Mouse (Mus musculus): ENCODE measurements at regions not wholly inside any gene's neighbourhood (a gene's known extent, or its start where the extent isn't known, plus 50 kb on each side); places are given as distances from the start of the nearest gene placed in this dataset.

DNA sequence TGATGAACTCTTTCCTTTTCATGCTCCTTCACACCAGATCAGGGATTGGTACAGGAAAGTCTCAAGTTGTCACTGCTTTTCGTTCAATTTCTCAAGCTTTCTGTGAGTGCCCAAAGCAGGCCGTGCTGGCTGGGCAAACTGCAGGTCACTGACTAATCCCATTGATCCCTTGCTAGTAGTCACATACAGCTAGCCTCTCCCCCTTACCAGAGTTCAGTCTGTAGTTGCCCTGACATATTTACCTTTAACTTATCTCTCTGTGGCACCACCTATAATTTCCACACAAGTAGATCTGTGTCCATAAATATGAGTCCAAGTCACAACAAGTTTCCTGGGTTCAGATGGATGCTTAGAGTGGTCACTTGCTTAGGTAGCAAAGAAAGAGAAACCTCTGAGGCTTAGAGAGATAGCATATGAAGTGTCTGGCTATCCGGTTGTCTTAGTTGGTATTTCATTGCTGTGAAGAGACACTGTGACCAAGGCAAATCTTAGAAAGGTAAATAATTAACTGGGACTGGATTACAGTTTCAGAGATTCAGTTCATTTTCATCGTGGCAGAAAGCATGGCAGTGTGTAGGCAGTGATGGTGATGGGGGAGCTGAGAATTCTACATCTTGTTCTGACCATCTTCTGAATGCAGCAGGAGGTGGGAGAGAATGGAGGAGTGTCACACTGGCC lies 362.8 kb upstream of the Pcsk5 start:
- WGBS: 81% methylated on average over 4 of the region's 4 CpGs
- ATAC-seq (ENCODE audit: insufficient read depth, low read depth): no peak
- TF ChIP-seq EP300 (IDR thresholded peaks at IDR 0.05; ENCODE audit: low read depth): no peak
- TF ChIP-seq CTCF (IDR thresholded peaks at IDR 0.05; ENCODE audit: low read depth): no peak

GRCm38 (mm10) chr19:18189102-18189742 lies 351.8 kb upstream of the Pcsk5 start:
- Histone ChIP-seq H3K4me2 (ENCODE audit: low read depth, low read length) (no peak overlapping the region), H3K4me3 (ENCODE audit: low read depth, low read length) (no peak overlapping the region), H3K36me3 (replicated peaks; ENCODE audit: control insufficient read depth, insufficient read depth, low read length) (no peaks in the 10 kb centered on the region), H3K9me3 (replicated peaks; ENCODE audit: control insufficient read depth, low read length) (no peaks in the 10 kb centered on the region), H3K9ac (replicated peaks; ENCODE audit: low read depth, low read length) (no peak overlapping the region), H3K4me1 (ENCODE audit: control insufficient read depth, insufficient read depth) (no peaks in the 10 kb centered on the region), H3K27me3 (ENCODE audit: control insufficient read depth, insufficient read depth, low read length) (no peaks in the 10 kb centered on the region), H3K27ac (ENCODE audit: low read depth) (no peak overlapping the region)
- DNase-seq (ENCODE audit: low spot score) (no peak), ATAC-seq (ENCODE audit: insufficient read depth, low read depth) (no peak)
- no peak for TF ChIP-seq EP300 (IDR thresholded peaks at IDR 0.05; ENCODE audit: low read depth)
- no peak for TF ChIP-seq CTCF (IDR thresholded peaks at IDR 0.05; ENCODE audit: low read depth)
- 68% methylated on average over 4 of the region's 4 CpGs for WGBS

More for the DNA sequence above, 362.8 kb upstream of the Pcsk5 start:
- Histone ChIP-seq H3K4me2 (ENCODE audit: low read depth, low read length) (no peak overlapping the region), H3K4me1 (ENCODE audit: control insufficient read depth, insufficient read depth) (no peaks in the 10 kb centered on the region), H3K36me3 (replicated peaks; ENCODE audit: control insufficient read depth, insufficient read depth, low read length) (no peaks in the 10 kb centered on the region), H3K4me3 (ENCODE audit: low read depth, low read length) (no peak overlapping the region), H3K27ac (ENCODE audit: low read depth) (no peak overlapping the region), H3K9ac (replicated peaks; ENCODE audit: low read depth, low read length) (no peak overlapping the region), H3K27me3 (ENCODE audit: control insufficient read depth, insufficient read depth, low read length) (no peaks in the 10 kb centered on the region), H3K9me3 (replicated peaks; ENCODE audit: control insufficient read depth, low read length) (no peaks in the 10 kb centered on the region)
- no peak for DNase-seq (ENCODE audit: low spot score)

DNA sequence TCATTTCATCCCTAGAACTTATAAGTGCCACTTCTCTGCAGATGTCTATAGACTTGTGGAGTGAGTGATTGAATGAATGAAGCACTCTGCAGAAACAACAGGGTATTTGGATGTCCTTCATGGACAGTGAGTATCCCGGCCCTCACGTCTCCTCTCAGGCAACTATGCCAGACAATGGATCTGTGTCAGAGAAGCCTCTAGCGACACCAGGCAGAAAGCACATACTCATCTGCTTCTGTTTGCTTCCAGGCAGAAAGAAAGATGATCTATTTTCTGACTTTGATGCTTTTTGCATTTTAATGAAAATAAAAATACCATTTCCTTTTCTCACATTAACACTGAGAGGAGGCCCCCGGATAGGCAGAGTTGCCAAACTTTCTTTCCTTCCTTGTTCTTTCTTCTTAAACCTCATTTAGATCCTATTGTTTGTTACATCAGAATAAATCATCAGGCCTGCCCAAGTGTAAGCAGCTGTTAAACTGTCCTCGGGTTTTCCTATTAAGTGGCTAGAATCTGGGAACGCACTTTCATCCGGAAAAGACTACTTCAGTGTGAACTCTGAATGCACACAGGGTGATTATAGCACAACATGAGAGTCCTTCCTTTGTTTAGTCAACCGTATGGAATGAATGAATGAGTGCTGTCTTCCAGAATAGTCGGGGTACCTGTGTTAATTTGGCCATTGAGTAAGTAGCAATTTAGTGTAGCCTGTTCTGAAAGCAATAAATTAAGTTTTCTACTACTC lies 350.9 kb upstream of the Pcsk5 start:
- WGBS: 74% methylated on average over 9 of the region's 9 CpGs
- TF ChIP-seq CTCF (IDR thresholded peaks at IDR 0.05; ENCODE audit: low read depth) (no peak), EP300 (IDR thresholded peaks at IDR 0.05; ENCODE audit: low read depth) (no peak)
- H3K27ac ChIP-seq (ENCODE audit: low read depth): no peak overlapping the region

DNA sequence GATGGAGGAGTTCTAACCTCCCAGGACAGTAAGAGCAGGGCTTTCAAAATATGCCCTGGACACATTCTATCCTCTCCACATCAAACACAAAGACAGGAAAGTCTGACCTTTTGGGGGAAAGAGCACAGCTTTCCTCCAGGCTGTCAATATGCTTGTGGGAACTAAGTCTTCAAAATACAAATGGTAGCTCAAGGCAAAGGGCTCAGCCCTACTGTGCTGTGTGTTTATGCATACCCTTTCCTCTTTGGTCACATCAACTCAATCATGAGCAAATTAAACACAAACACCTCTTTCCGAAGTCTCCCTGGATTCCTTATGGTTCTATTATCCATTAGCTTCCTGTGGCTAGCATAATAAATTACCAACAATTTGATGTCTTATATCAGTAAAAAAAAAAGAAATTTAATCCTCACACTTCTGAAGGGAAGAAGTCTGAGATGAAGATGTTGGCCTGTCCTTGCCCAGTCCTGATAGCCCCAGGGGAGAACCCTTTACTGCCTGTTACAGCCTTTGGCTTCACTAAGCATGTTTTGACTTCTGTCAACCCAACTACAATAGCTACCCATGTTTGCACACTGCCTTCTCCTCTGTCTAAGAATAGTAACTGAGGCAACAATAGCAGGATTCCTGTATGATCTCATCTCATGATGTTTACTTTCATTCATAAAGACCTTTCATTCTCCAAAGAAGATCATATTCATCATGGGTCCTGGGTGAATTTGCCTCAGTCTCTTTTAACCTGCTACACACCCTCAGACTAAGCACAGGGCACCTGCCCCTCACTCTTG lies 348.5 kb upstream of the Pcsk5 start:
- WGBS: 91% methylated on average over 1 of the region's 1 CpGs
- H3K9ac ChIP-seq (replicated peaks; ENCODE audit: low read depth, low read length): no peak overlapping the region
- ATAC-seq (ENCODE audit: insufficient read depth, low read depth) (no peak), DNase-seq (ENCODE audit: low spot score) (no peak)
- TF ChIP-seq EP300 (IDR thresholded peaks at IDR 0.05; ENCODE audit: low read depth) (no peak), CTCF (IDR thresholded peaks at IDR 0.05; ENCODE audit: low read depth) (no peak)
- no peaks in the 10 kb centered on the region for H3K27me3 ChIP-seq (ENCODE audit: control insufficient read depth, insufficient read depth, low read length)
- H3K4me3 ChIP-seq (ENCODE audit: low read depth, low read length): no peak overlapping the region
- no peak overlapping the region for H3K4me2 ChIP-seq (ENCODE audit: low read depth, low read length)
- H3K9me3 ChIP-seq (replicated peaks; ENCODE audit: control insufficient read depth, low read length): no peaks in the 10 kb centered on the region
- H3K36me3 ChIP-seq (replicated peaks; ENCODE audit: control insufficient read depth, insufficient read depth, low read length): no peaks in the 10 kb centered on the region
- H3K27ac ChIP-seq (ENCODE audit: low read depth): no peak overlapping the region
- H3K4me1 ChIP-seq (ENCODE audit: control insufficient read depth, insufficient read depth): no peaks in the 10 kb centered on the region

More for the DNA sequence above, 350.9 kb upstream of the Pcsk5 start:
- DNase-seq (ENCODE audit: low spot score) (no peak), ATAC-seq (ENCODE audit: insufficient read depth, low read depth) (no peak)
- no peaks in the 10 kb centered on the region for H3K9me3 ChIP-seq (replicated peaks; ENCODE audit: control insufficient read depth, low read length)
- H3K9ac ChIP-seq (replicated peaks; ENCODE audit: low read depth, low read length): no peak overlapping the region
- H3K36me3 ChIP-seq (replicated peaks; ENCODE audit: control insufficient read depth, insufficient read depth, low read length): no peaks in the 10 kb centered on the region
- no peaks in the 10 kb centered on the region for H3K4me1 ChIP-seq (ENCODE audit: control insufficient read depth, insufficient read depth)
- no peak overlapping the region for H3K4me3 ChIP-seq (ENCODE audit: low read depth, low read length)
- H3K4me2 ChIP-seq (ENCODE audit: low read depth, low read length): no peak overlapping the region
- H3K27me3 ChIP-seq (ENCODE audit: control insufficient read depth, insufficient read depth, low read length): no peaks in the 10 kb centered on the region

DNA sequence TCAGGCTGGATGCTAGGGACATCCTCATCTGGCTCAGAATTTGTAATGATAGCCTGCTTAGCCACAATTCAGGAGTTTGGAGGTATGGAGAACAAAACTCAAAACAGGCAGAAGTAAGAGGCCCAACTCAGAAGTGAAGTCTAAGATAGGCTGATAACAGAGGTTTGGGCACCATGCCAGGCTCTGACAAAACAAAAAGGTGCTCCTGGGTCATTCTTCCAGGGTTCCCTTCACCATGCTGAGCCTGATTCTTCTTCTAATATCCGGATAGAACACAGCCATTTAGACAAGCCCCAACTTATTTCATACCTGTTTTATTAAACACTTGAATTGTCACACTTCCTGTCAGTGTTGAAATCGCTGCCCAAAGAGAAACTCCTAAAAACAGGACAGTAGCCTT lies 347.8 kb upstream of the Pcsk5 start:
- H3K4me1 ChIP-seq (ENCODE audit: control insufficient read depth, insufficient read depth): no peaks in the 10 kb centered on the region

More for the DNA sequence above, 347.8 kb upstream of the Pcsk5 start:
- H3K4me3 ChIP-seq (ENCODE audit: low read depth, low read length): no peak overlapping the region
- no peak for DNase-seq (ENCODE audit: low spot score)
- no peaks in the 10 kb centered on the region for H3K9me3 ChIP-seq (replicated peaks; ENCODE audit: control insufficient read depth, low read length)
- no peak overlapping the region for H3K9ac ChIP-seq (replicated peaks; ENCODE audit: low read depth, low read length)
- TF ChIP-seq CTCF (IDR thresholded peaks at IDR 0.05; ENCODE audit: low read depth): no peak
- TF ChIP-seq EP300 (IDR thresholded peaks at IDR 0.05; ENCODE audit: low read depth): no peak
- H3K27ac ChIP-seq (ENCODE audit: low read depth): no peak overlapping the region
- H3K36me3 ChIP-seq (replicated peaks; ENCODE audit: control insufficient read depth, insufficient read depth, low read length): no peaks in the 10 kb centered on the region
- H3K27me3 ChIP-seq (ENCODE audit: control insufficient read depth, insufficient read depth, low read length): no peaks in the 10 kb centered on the region
- ATAC-seq (ENCODE audit: insufficient read depth, low read depth): no peak
- H3K4me2 ChIP-seq (ENCODE audit: low read depth, low read length): no peak overlapping the region
- 62% methylated on average over 2 of the region's 2 CpGs for WGBS

Measured in heart, postnatal 0 days (tissue).